Mouse (Mus musculus): ENCODE measurements around the gene Arl5c.

GRCm38 (mm10) chr11:97998074-97998793, 2.3 kb upstream of the Arl5c start:
- TF ChIP-seq CTCF (IDR thresholded peaks at IDR 0.05; ENCODE audit: low read depth, low read length) (no peak), POLR2A (IDR thresholded peaks at IDR 0.05; ENCODE audit: extremely low read depth, insufficient read depth, low read length) (no peak)
